Mouse (Mus musculus) MEL-GATA-1-ER (cell line): ENCODE data around the gene Tbc1d16.
"Not testable (repeated sequence)": the region's sequence is repeated elsewhere in the genome, so short reads cannot be mapped to it uniquely, and the experiment has no call there.

Source experiments
- DNase-seq: peaks from one replicate; pipeline ENCODE4 v3.0.0-alpha.2; 2012; ENCODE audit warnings: low read depth; ENCODE audit errors: extremely low read depth

Tbc1d16 gene

DNA sequence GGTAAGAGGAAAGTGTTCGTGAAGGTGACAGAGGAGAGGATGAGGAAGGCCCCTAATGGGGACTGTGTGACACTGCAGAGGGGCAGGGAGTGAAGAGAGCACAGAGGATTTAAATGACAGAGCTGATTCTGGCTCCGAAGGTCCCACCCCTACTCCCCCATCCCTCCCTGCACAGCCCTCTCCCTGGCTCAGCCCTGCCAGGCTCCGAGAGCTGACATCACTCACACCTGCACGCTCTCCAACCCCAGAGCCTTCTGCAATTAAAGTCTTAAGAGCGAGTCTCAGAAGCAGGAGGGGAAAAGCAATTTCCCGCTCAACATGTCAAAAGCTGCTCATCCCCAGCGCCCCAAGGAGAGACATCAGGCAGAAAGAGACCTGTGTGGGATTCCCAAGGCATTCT is 109.4 kb downstream of the Tbc1d16 start:
- DNase-seq, result no peak

DNA sequence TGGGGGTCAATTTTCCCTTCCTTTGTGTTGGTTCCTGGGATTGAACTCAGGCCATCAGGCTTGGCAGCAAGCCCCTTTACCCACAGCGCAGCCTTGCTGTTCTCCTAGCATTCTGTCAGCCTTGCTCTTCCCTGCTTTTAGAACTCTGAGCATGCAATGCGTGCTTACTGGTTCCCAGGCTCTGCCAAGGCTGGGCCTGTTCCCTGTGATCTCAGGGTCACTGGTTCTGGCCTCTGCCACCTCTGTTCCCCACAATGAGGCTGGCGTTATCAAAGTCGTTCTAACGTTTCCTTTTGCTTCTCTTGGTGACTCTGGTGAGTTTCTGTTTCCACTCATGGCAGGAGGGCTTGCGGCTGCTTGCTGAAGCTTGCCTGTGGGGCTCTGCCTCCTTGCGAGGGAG is 110.4 kb downstream of the Tbc1d16 start:
- no peak for DNase-seq

DNA sequence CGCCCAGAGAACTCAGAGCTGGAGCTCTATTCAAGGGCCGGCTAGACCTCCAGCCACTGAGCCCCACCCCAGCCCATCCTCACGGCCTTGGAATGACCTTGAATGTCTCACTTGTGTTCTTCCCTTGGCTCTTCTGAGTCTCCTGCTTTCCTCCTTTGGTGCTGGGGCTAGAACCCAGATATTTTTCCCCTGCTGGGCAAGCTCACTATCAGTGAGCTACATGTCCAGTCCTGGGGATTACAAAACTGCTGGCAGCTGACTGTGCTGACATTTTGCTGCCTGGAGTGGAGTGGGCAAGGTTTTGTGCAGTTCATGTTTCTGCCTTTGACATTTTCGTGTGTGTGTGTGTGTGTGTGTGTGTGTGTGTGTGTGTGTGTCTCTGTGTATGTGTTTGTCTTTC is 111.3 kb downstream of the Tbc1d16 start:
- DNase-seq, result no peak

DNA sequence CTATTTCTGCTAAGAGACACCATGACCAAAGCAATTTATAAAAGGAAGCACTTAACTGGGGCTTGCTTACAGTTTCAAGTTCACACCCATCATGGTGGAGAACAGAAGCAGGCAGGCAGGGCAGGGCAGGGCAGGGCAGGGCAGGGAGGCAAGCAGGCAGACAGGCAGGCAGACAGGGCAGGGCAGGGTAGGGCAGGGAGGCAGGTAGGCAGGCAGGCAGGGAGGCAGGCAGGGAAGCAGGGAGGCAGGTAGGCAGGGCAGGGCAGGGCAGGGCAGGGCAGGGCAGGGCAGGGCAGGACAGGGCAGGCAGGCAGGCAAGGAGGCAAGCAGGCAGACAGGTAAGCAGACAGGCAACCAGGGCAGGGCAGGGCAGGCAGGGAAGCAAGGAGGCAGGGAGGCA is 115.6 kb downstream of the Tbc1d16 start:
- DNase-seq, result no peak

DNA sequence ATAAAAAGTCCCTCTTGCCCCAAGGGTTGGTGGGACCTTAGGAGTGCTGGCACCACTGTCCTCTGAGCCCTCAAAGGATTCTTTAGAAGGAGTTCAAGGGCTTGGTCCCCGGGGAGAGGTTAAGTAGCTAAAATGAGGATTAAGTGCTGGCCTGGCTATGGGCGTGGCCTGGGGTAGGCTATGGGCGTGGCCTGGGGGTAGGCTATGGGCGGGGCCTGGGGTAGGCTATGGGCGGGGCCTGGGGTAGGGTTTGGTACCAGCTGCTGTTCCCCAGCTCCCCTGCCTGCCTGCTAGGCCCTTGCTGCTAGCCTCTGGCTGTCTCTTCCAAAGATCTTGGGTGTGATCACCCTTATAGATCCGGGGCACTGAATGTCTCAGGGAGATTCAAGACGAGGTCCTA is 117.0 kb downstream of the Tbc1d16 start:
- no peak for DNase-seq

DNA sequence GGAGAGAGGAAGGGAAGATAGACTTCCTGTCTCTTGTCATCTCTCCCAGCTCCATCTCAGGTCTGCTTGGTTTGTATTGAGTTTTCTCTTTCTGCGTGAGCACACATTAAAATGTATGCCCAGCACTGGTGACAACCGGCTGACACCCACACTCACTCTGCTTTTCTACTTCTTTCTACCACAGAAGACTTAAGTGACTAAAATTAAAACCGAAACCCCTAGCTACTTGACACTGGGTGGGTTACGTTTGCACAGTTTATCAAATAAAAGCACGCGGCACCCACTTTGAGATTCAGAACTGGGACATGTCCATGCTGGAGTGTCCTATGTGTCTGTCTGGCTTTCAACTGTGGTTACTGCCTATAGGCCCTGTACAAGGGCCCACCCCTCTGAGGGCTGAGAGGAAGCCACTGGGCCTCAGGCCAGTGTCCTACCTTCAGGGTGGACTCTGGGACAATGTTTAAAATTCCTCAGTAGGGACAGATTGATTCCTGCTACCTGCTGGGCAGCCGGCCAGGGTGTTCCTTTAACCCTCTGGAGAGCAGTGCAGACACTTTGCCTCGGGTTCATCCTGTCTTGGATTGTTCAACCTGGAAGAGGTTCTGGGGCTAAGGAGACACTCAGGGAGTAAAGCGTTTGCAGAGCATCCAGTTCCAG is 118.8 kb downstream of the Tbc1d16 start:
- DNase-seq, result no peak

DNA sequence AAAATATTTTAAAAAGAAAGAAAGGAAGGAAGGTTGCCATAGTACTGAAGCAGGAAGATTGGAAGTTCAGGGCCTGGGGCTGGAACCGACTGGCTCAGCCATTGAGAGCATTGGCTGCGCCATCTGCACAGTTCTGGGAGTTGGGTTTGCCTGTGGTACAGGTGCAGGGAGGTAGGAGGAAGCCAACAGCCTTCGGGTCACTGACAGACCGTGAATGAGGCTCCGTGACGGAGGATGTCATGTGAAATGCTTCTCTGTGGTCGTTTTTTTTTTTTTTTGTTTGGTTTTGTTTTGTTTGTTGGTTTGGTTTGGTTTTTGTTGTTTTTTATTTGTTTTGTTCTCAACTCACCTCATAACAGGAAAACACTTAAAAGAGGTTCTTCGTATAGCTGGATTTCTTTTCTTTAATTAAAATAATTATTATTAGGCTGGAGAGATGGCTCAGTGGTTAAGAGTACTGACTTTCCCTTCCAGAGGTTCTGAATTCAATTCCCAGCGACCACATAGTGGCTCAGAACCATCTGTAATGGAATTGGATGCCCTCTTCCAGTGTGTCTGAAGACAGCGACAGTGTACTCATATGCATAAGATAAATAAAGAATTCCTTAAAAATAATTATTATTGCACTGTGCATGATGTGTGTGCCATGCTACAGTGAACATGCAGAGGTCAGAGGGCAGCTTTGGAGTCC is 119.6 kb downstream of the Tbc1d16 start:
- DNase-seq, result no peak

DNA sequence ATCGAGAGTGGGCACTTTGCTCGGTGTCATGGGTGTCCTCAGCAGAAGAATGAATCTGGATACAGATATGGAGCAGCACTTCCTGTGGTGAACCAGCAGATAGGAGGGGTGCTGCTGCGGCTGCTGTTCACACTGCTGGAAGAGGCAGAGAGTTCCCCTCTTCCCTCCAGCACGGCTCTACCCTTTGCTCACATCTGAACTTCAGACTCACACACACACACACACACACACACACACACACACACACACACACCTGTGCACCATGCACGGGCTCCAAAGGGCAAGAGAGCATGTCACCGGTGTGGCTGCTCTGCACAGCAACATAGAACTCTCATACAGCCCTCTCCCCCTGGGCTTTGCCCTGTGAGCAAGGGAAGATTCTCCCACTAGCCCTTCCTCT is 122.0 kb downstream of the Tbc1d16 start:
- DNase-seq, result no peak

DNA sequence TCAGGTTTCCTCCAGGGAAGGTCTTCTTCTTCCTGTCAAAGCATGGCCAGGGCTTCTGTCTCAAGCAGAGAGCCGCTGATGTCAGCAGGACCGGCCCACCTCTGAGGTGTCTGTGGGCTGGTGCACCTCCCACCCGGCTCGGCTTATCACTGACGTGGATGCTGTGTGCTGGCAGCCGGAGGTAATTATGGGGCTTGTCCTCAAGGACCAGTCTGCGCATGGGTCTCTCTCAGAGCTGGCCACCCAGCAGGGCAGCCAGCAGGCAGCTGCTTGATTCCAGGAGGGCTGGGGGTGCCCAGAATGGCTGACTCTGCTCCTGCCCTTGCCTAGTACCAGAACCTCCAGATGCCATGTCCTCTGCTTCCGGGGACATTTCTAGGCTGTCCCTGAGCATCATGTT is 122.6 kb downstream of the Tbc1d16 start:
- no peak for DNase-seq

DNA sequence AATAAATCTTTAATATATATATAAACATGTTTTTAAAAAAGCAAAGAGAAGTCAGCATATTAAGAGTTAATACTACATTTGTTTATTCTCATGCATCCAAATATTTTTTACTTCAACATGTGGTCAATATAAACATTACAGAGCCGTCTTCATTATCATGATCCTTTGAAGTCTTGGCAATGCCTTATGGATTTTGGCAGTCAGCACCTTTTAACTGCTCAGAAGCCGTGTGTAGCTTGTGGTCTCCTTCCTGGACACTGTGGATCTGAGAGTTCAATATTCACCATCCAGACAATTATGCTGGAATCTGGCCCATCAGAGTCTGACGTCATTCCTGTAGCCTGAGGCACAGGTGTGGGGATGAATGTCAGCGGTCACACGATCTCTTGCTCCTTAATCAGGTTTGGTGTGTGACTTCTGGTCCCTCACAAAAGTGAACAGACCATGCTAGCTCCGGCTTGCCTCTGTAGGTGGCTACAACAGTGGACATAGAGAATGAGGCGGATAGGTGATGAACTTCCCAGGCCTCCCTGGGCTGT is 123.2 kb downstream of the Tbc1d16 start:
- no peak for DNase-seq

DNA sequence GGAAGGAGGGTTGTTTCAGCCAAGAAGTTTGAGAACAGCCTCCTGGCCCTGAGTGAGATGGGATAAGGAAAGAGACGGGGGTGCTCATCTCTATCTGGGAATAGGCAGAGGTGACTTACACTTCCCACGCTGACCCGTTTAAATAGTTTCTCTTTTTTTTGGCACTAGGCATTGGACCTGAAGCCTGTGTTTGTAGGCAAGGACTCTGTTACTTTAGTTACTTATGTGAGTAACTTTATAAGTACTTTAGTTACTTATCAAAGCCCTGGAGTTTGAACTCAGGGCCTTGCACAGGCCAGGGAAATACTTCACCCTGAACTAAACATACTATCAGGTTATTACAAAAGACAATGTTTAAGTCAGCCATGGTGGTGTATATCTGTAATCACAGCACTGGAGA is 124.3 kb downstream of the Tbc1d16 start:
- no peak for DNase-seq

DNA sequence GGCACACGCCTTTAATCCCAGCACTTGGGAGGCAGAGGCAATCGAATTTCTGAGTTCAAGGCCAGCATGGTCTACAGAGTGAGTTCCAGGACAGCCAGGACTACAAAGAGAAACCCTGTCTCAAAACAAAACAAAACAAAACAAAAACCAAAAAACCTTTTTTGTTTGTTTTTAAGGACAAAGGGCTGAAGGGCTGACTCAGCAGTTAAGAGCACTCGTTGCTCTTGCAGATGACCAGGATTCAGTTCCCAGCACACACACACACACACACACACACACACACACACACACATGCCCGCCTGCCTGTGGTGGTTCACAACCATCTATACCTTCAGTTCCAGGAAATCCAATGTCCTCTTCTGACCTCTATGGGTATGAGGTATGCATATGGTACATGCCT is 127.9 kb downstream of the Tbc1d16 start:
- not testable (repeated sequence) for DNase-seq

DNA sequence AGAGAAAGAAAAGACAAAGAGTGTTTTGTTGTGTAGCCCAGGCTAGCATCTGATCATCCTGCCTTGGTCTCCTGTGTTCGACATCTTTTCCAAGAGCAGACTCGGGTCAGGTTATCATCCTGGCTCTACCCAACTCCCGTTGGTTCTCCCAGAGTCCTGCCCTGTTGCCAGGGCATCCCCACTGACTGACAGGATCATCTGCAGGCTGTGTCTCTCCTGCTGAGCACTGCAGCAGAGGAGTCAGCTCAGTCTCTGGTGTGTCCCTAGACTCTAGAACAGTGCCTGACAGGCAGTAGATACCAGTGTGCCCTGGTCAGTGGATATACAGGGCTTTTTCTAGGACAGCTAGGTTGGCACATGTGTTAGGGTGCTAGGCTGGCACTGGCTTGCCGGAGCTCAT is 130.1 kb downstream of the Tbc1d16 start:
- DNase-seq, result no peak

DNA sequence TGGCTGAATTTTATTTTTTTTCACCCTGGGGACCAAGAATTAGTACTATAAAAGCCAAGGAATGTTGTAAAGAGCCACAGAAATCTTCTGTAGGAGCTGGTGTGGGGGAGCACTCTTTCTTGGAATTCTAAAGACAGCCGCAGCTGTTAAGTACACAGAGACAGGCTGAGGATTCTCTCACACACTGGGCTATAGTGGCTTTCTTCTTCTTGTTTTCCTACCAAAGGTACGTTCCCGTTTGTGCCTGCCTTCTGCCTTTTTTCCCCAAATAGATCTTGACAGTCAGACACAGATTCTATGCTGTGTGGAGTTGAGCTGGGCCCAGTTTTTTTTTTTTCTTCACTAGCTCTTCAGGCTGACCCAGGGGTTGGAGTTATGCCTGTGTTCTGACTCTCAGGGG is 132.9 kb downstream of the Tbc1d16 start:
- no peak for DNase-seq

DNA sequence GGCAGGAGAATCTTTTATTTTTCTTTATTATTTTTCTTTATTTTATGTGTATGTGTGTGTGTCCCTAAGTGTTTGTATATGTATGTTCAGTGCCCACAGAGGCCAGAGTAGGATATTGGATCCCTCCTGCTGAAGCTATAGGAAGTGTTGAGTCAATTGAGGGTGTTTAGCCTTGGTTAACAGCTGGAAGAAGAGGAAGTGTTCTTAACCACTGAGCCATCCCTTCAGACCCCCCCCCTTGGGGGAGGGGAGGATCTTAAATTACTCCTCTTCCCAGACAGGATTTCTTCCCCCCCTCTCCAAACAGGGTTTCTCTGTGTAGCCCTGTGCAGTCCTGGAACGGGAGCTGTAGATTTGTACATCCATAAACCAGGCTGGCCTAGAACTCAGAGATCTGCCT is 135.0 kb downstream of the Tbc1d16 start:
- no peak for DNase-seq
